Mouse (Mus musculus) cerebellum, postnatal 25 days (tissue): ENCODE results near the gene Ikbkg.
"Not testable (repeated sequence)": the region's sequence is repeated elsewhere in the genome, so short reads cannot be mapped to it uniquely, and the experiment has no call there.

ENCODE experiments used
- DNase-seq, 2 experiments: peaks; one replicate each; pipeline ENCODE4 v3.0.0; 2021; ENCODE audit warnings: mixed read lengths in 2 of 2

The Ikbkg gene

GRCm38 (mm10) chrX:74451157-74451912 is 58.2 kb downstream of the Ikbkg start:
- no peak for DNase-seq

- no peak for DNase-seq
Measured at GRCm38 (mm10) chrX:74452773-74453172, 59.7 kb downstream of the Ikbkg start.

GRCm38 (mm10) chrX:74481349-74481885 is 88.3 kb downstream of the Ikbkg start, which contains the start of gene Gm6880:
Gene Gm6880 (minus strand): TSS chrX:74481399.
- not testable (repeated sequence) for DNase-seq

- DNase-seq, result no peak
Measured at GRCm38 (mm10) chrX:74497131-74497530, 104.0 kb downstream of the Ikbkg start.
